Mouse (Mus musculus) midbrain, embryonic 15.5 days (tissue): ENCODE data around the gene Arrb1. TPM values are rescaled to one million over a fixed set of nuclear protein-coding genes. Genes with fewer than 3 reads are reported as not detected.
A peak's percentile ranks its signal among the peaks of the same experiment; 100 is the strongest.

Experiments used
- microRNA counts: library from miRNA; unstranded; fragments of <30 nt; microRNA quantifications from one replicate; lab custom pipeline; 2016
- microRNA-seq: library from miRNA; unstranded; fragments of <30 nt; microRNA quantifications from one replicate; pipeline ENCODE4, GENCODE M21; 2016
- polyA plus RNA-seq: library from polyadenylated mRNA; unstranded; fragments of >200 nt; fragmentation: Nextera tagmentation; extraction: Ambion mirVana; gene quantifications from 2 replicates; pipeline ENCODE4 v1.2.1, GENCODE M21; 2015

The Arrb1 gene
- polyA plus RNA-seq, 1 experiment from 2014 or later = 20.1 TPM

MicroRNAs encoded within 50 kb of the gene (microRNA counts, 519-probe panel; counts per million panel counts)
- microRNA mmu-miR-326 (lab: Ali Mortazavi, UCI) = 2,746 counts per million, percentile 59 among the panel's probes with 10 or more counts

Small RNA genes within 50 kb of the gene (microRNA-seq; reads per million reads assigned to microRNA genes)
- 65.7 reads per million, percentile 50 among the genes with 10 or more reads in this experiment for gene Mir326

Other genes starting within 250 kb of the Arrb1 start
- gene Serpinh1, start 182.2 kb upstream of the Arrb1 start, polyA plus RNA-seq = 235 and 259 TPM in 2 replicates
- gene Gdpd5, start 154.1 kb upstream of the Arrb1 start, polyA plus RNA-seq = 51.8 and 53.3 TPM in 2 replicates
- 7.1 and 7.5 TPM in 2 replicates for gene Klhl35, start 69.5 kb upstream of the Arrb1 start, polyA plus RNA-seq
- 382 and 405 TPM in 2 replicates for gene Rps3, start 51.7 kb upstream of the Arrb1 start, polyA plus RNA-seq
- 1.1 and 1.4 TPM in 2 replicates for gene Tpbgl, start 91.6 kb downstream of the Arrb1 start, polyA plus RNA-seq
- gene Slco2b1, start 175.9 kb downstream of the Arrb1 start, polyA plus RNA-seq = 6.0 and 7.2 TPM in 2 replicates
- not detected in 2 replicates for gene Olfr520, start 194.8 kb downstream of the Arrb1 start, polyA plus RNA-seq
- not detected in 2 replicates for gene Olfr521, start 228.0 kb downstream of the Arrb1 start, polyA plus RNA-seq